Mouse (Mus musculus): ENCODE results near the gene Cfdp1. TPM values are rescaled to one million over a fixed set of nuclear protein-coding genes. Genes with fewer than 3 reads are reported as not detected.

Cfdp1 gene
- polyA plus RNA-seq, 1 experiment: 2.2 TPM

GRCm38 (mm10) chr8:111770958-111771624 is 83.0 kb downstream of the Cfdp1 start:
- Histone ChIP-seq H3K4me3 (replicated peaks) (no peak overlapping the region), H3K36me3 (ENCODE audit: control insufficient read depth) (peaks cover 66% of the 10 kb centered on the region), H3K4me1 (ENCODE audit: control insufficient read depth) (peaks cover 9% of the 10 kb centered on the region), H3K27me3 (ENCODE audit: control insufficient read depth) (no peaks in the 10 kb centered on the region), H3K9me3 (ENCODE audit: control insufficient read depth, low read length) (no peaks in the 10 kb centered on the region)
- TF ChIP-seq GATA1 (IDR thresholded peaks at IDR 0.05; ENCODE audit: low read length): no peak
- no peak for TF ChIP-seq TAL1 (IDR thresholded peaks at IDR 0.05; ENCODE audit: low read length)

GRCm38 (mm10) chr8:111769764-111770428 is 84.2 kb downstream of the Cfdp1 start:
- Histone ChIP-seq H3K36me3 (ENCODE audit: control insufficient read depth) (peaks cover 72% of the 10 kb centered on the region), H3K4me3 (replicated peaks) (no peak overlapping the region), H3K27me3 (ENCODE audit: control insufficient read depth) (no peaks in the 10 kb centered on the region), H3K9me3 (ENCODE audit: control insufficient read depth, low read length) (no peaks in the 10 kb centered on the region), H3K4me1 (ENCODE audit: control insufficient read depth) (peaks cover 9% of the 10 kb centered on the region)
- no peak for TF ChIP-seq TAL1 (IDR thresholded peaks at IDR 0.05; ENCODE audit: low read length)
- no peak for TF ChIP-seq GATA1 (IDR thresholded peaks at IDR 0.05; ENCODE audit: low read length)

DNA sequence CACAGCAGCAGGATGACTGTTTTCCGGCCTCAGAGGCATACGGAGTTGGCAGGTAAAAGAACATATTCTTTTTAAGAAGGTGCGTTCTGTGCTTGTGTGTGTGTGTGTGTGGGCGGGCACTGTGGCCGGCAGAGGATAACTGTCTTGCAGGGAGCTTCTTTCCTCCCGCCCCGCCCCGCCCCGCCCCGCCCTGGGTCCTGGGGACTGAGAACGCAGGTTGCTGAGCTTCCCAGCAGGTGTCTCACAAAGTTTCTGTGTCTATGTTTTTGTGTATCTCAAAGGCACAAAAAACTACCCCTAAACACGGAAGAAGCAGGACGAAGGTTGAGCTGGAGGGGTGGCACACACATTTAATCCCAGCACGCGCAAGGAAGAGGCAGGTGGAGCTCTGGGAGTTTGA is 84.8 kb downstream of the Cfdp1 start:
- peaks cover 9% of the 10 kb centered on the region for H3K4me1 ChIP-seq (ENCODE audit: control insufficient read depth)
- H3K27me3 ChIP-seq (ENCODE audit: control insufficient read depth): no peaks in the 10 kb centered on the region
- TF ChIP-seq TAL1 (IDR thresholded peaks at IDR 0.05; ENCODE audit: low read length): no peak
- TF ChIP-seq GATA1 (IDR thresholded peaks at IDR 0.05; ENCODE audit: low read length): no peak
- no peak overlapping the region for H3K4me3 ChIP-seq (replicated peaks)
- H3K36me3 ChIP-seq (ENCODE audit: control insufficient read depth): peaks cover 66% of the 10 kb centered on the region
- no peaks in the 10 kb centered on the region for H3K9me3 ChIP-seq (ENCODE audit: control insufficient read depth, low read length)

GRCm38 (mm10) chr8:111768651-111769050 is 85.4 kb downstream of the Cfdp1 start:
- peaks cover 9% of the 10 kb centered on the region for H3K4me1 ChIP-seq (ENCODE audit: control insufficient read depth)
- H3K9me3 ChIP-seq (ENCODE audit: control insufficient read depth, low read length): no peaks in the 10 kb centered on the region
- no peak overlapping the region for H3K4me3 ChIP-seq (replicated peaks)
- TF ChIP-seq TAL1 (IDR thresholded peaks at IDR 0.05; ENCODE audit: low read length) (no peak), GATA1 (IDR thresholded peaks at IDR 0.05; ENCODE audit: low read length) (no peak)
- no peaks in the 10 kb centered on the region for H3K27me3 ChIP-seq (ENCODE audit: control insufficient read depth)
- peaks cover 61% of the 10 kb centered on the region for H3K36me3 ChIP-seq (ENCODE audit: control insufficient read depth)

- Histone ChIP-seq H3K4me3 (replicated peaks) (no peak overlapping the region), H3K27me3 (ENCODE audit: control insufficient read depth) (no peaks in the 10 kb centered on the region), H3K4me1 (ENCODE audit: control insufficient read depth) (peaks cover 9% of the 10 kb centered on the region), H3K9me3 (ENCODE audit: control insufficient read depth, low read length) (no peaks in the 10 kb centered on the region), H3K36me3 (ENCODE audit: control insufficient read depth) (peaks cover 48% of the 10 kb centered on the region)
- TF ChIP-seq GATA1 (IDR thresholded peaks at IDR 0.05; ENCODE audit: low read length): no peak
- no peak for TF ChIP-seq TAL1 (IDR thresholded peaks at IDR 0.05; ENCODE audit: low read length)
Measured at GRCm38 (mm10) chr8:111765616-111766015, 88.5 kb downstream of the Cfdp1 start.

GRCm38 (mm10) chr8:111765096-111765495 is 89.0 kb downstream of the Cfdp1 start:
- TF ChIP-seq GATA1 (IDR thresholded peaks at IDR 0.05; ENCODE audit: low read length) (no peak), TAL1 (IDR thresholded peaks at IDR 0.05; ENCODE audit: low read length) (no peak)
- peaks cover 9% of the 10 kb centered on the region for H3K4me1 ChIP-seq (ENCODE audit: control insufficient read depth)
- H3K27me3 ChIP-seq (ENCODE audit: control insufficient read depth): no peaks in the 10 kb centered on the region
- no peak overlapping the region for H3K4me3 ChIP-seq (replicated peaks)
- no peaks in the 10 kb centered on the region for H3K9me3 ChIP-seq (ENCODE audit: control insufficient read depth, low read length)
- H3K36me3 ChIP-seq (ENCODE audit: control insufficient read depth): peaks cover 45% of the 10 kb centered on the region

- TF ChIP-seq GATA1 (IDR thresholded peaks at IDR 0.05; ENCODE audit: low read length): no peak
- TF ChIP-seq TAL1 (IDR thresholded peaks at IDR 0.05; ENCODE audit: low read length): no peak
- H3K4me1 ChIP-seq (ENCODE audit: control insufficient read depth): no peaks in the 10 kb centered on the region
- H3K27me3 ChIP-seq (ENCODE audit: control insufficient read depth): no peaks in the 10 kb centered on the region; the same call in 1 of the 2 replicates
Measured at GRCm38 (mm10) chr8:111760708-111761107, 93.4 kb downstream of the Cfdp1 start.

GRCm38 (mm10) chr8:111758817-111759216 is 95.3 kb downstream of the Cfdp1 start:
- Histone ChIP-seq H3K9me3 (ENCODE audit: control insufficient read depth, low read length) (no peaks in the 10 kb centered on the region), H3K27me3 (ENCODE audit: control insufficient read depth) (no peaks in the 10 kb centered on the region; the same call in 1 of the 2 replicates), H3K4me1 (ENCODE audit: control insufficient read depth) (no peaks in the 10 kb centered on the region), H3K36me3 (ENCODE audit: control insufficient read depth) (no peaks in the 10 kb centered on the region; the same call in 1 of the 2 replicates), H3K4me3 (replicated peaks) (no peak overlapping the region)
- no peak for TF ChIP-seq GATA1 (IDR thresholded peaks at IDR 0.05; ENCODE audit: low read length)
- no peak for TF ChIP-seq TAL1 (IDR thresholded peaks at IDR 0.05; ENCODE audit: low read length)

More at GRCm38 (mm10) chr8:111760708-111761107, 93.4 kb downstream of the Cfdp1 start:
- Histone ChIP-seq H3K36me3 (ENCODE audit: control insufficient read depth) (peaks cover 7% of the 10 kb centered on the region), H3K9me3 (ENCODE audit: control insufficient read depth, low read length) (no peaks in the 10 kb centered on the region), H3K4me3 (replicated peaks) (no peak overlapping the region)

DNA sequence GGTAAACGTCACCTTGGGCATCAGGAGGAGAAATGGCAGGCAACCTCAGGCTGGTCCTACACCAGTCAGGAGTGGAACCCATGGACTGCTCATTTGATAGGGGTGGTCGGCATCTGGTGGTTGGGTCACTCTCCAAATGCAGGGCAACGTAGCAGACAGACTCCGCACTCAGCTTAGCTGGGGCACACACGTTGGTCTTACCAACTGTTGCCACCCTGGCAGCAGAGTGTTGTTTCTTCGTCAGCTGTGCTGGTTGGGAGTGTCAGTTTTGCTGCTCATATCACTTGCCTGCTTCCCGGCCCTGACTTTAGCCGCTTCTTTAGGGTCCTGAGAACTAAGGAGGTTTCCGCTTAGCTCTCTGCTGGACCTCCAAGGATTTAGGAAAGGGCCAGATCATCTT is 96.5 kb downstream of the Cfdp1 start:
- Histone ChIP-seq H3K27me3 (ENCODE audit: control insufficient read depth) (no peaks in the 10 kb centered on the region; the same call in 1 of the 2 replicates), H3K9me3 (ENCODE audit: control insufficient read depth, low read length) (no peaks in the 10 kb centered on the region), H3K36me3 (ENCODE audit: control insufficient read depth) (no peaks in the 10 kb centered on the region), H3K4me3 (replicated peaks) (no peak overlapping the region), H3K4me1 (ENCODE audit: control insufficient read depth) (no peaks in the 10 kb centered on the region)
- TF ChIP-seq TAL1 (IDR thresholded peaks at IDR 0.05; ENCODE audit: low read length): no peak
- TF ChIP-seq GATA1 (IDR thresholded peaks at IDR 0.05; ENCODE audit: low read length): no peak
